Mouse (Mus musculus): ENCODE data around the gene Gpr87.

- TF ChIP-seq CTCF (IDR thresholded peaks at IDR 0.05; ENCODE audit: extremely low read depth, insufficient read depth, insufficient read length, insufficient replicate concordance) (no peak), POLR2A (IDR thresholded peaks at IDR 0.05; ENCODE audit: low read depth, low read length) (no peak)
These were observed 7.6 kb downstream of the Gpr87 start for GRCm38 (mm10) chr3:59187336-59187735.
